Mouse (Mus musculus) midbrain, embryonic 15.5 days (tissue): ENCODE results near the gene Wtap. TPM values are rescaled to one million over a fixed set of nuclear protein-coding genes. Genes with fewer than 3 reads are reported as not detected.
"Not testable (repeated sequence)": the region's sequence is repeated elsewhere in the genome, so short reads cannot be mapped to it uniquely, and the experiment has no call there.

Experiments
- ATAC-seq: fragments of 200-750 bp; cut with Nextera tagmentation; replicated peaks from 2 replicates; pipeline ENCODE4 v1.8.0; 2017; ENCODE audit warnings: moderate TSS enrichment
- H3K27ac ChIP-seq: fragments of 300-500 bp; sonication (generic); 2 replicates; pipeline ENCODE4 v1.5.1; 2015; ENCODE audit warnings: mild to moderate bottlenecking, inconsistent platforms
- H3K27me3 ChIP-seq: fragments of 300-500 bp; sonication (generic); replicated peaks from 2 replicates; pipeline ENCODE4 v1.6.1; 2015; ENCODE audit warnings: inconsistent platforms
- H3K36me3 ChIP-seq: fragments of 300-500 bp; sonication (generic); replicated peaks from 2 replicates; pipeline ENCODE4 v1.6.1; 2015; ENCODE audit warnings: inconsistent platforms
- H3K4me1 ChIP-seq: fragments of 300-500 bp; sonication (generic); 2 replicates; pipeline ENCODE4 v1.6.1; 2015; ENCODE audit warnings: inconsistent platforms
- H3K4me2 ChIP-seq: fragments of 300-500 bp; sonication (generic); 2 replicates; pipeline ENCODE4 v1.6.1; 2015; ENCODE audit warnings: inconsistent platforms, mild to moderate bottlenecking, moderate library complexity
- H3K4me3 ChIP-seq: fragments of 300-500 bp; sonication (generic); 2 replicates; pipeline ENCODE4 v1.5.1; 2015; ENCODE audit warnings: mild to moderate bottlenecking, inconsistent platforms
- H3K9ac ChIP-seq: fragments of 300-500 bp; sonication (generic); 2 replicates; pipeline ENCODE4 v1.6.1; 2015; ENCODE audit warnings: mild to moderate bottlenecking, inconsistent platforms
- H3K9me3 ChIP-seq: fragments of 300-500 bp; sonication (generic); 2 replicates; pipeline ENCODE4 v1.6.1; 2016; ENCODE audit warnings: inconsistent platforms
- WGBS: fragments of 180-500 bp; shearing (Covaris S2); methylation state at CpG from one replicate; pipeline ENCODE4 v1.1.7; 2015; ENCODE audit warnings: mixed read lengths; 5-methylcytosine and 5-hydroxymethylcytosine counted together
- polyA plus RNA-seq: library from polyadenylated mRNA; unstranded; fragments of >200 nt; fragmentation: Nextera tagmentation; extraction: Ambion mirVana; gene quantifications from 2 replicates; pipeline ENCODE4 v1.2.1, GENCODE M21; 2015

The Wtap gene
- polyA plus RNA-seq, 1 experiment from 2014 or later, result 134 TPM

DNA sequence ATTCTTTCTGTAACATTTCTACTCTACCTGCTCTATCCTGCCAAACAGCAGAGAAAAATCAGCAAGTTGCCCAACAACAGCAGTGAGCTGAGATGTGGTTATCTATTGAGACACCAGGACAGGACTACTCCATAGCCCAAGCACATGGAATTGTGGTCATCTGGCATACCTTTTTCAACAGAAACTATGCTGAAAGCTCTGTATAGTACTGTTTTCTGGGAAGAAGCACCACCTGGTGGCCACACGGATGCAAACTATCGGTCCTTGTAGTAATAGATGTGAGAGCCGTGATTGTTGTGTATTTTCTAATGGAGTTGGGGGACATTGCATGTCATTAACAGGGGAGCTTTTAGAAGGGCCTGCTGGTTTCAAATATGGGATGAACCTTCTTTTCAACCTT, 2.4 kb upstream of the Wtap start:
- ATAC-seq, result no peak
- Histone ChIP-seq H3K4me1 (peaks cover 7% of the 10 kb centered on the region; the same call in 1 of the 2 replicates), H3K27me3 (no peaks in the 10 kb centered on the region), H3K36me3 (no peaks in the 10 kb centered on the region), H3K27ac (no peak overlapping the region), H3K9ac (no peak overlapping the region), H3K9me3 (no peaks in the 10 kb centered on the region), H3K4me3 (no peak overlapping the region), H3K4me2 (no peak overlapping the region)
- 13% methylated on average over 3 of the region's 3 CpGs for WGBS

DNA sequence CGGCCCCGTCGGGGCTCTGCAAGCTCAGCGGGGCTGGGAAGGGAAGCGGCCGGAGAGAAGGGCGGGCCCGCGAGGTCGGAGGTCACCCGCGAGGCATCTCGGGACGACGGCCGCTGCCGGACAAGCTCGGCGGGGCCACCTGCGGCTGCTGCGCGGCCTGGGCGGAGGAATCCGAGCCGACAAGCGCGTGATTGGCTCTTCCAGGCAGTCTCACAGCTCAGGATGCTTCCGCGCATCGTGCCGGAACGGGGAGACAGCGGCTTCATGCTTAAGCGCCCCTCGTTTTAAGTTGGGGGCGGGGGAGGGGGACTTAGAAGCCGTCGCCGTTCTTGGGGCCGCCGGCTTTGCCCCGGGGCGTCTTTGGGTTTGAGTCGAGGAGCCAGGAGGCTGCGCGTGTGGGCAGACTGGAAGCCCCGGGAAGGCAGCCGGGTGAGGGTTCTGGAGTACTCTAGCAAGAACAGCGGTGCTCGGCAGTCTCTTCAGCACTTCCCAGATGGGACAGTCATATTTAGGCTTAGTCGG, 1.4 kb downstream of the Wtap start:
- Histone ChIP-seq H3K9me3 (no peaks in the 10 kb centered on the region), H3K36me3 (no peaks in the 10 kb centered on the region), H3K27ac (peak overlapping the region; percentile 98), H3K9ac (peak overlapping the region; percentile 98), H3K27me3 (no peaks in the 10 kb centered on the region), H3K4me2 (peak overlapping the region; percentile 65), H3K4me3 (peak overlapping the region; percentile 84), H3K4me1 (peaks cover 25% of the 10 kb centered on the region)
- under 1% methylated on average over 51 of the region's 51 CpGs for WGBS
- ATAC-seq, result peak; percentile 90

GRCm38 (mm10) chr17:12991635-12992358, 2.2 kb downstream of the Wtap start:
- Histone ChIP-seq H3K4me2 (peak overlapping the region; percentile 65), H3K4me3 (peak overlapping the region; percentile 84), H3K36me3 (no peaks in the 10 kb centered on the region), H3K4me1 (peaks cover 25% of the 10 kb centered on the region), H3K27me3 (no peaks in the 10 kb centered on the region), H3K9me3 (no peaks in the 10 kb centered on the region), H3K27ac (peak overlapping the region; percentile 98), H3K9ac (peak overlapping the region; percentile 98)
- WGBS, result 1% methylated on average over 69 of the region's 84 CpGs
- ATAC-seq, result peak; percentile 91

DNA sequence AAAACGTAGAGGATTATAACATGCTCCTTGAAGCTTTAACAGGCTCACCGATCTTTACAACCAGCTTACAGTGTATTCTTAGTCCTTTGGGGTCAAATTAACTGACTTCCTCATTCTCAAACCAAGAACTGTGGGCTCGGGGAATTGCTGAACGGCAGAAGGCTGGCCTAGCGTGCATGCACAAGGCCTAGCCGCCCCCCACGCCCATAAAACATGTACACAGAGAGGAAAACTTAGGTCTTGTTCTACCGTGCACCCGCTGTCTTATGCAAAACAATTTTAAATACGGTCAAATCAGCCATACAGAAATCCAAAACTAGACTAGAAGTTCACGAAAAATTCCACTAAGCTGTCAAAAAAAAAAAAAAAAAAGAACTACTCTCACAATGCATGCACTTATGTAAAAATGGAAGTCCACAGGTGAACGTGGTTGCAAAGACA, 2.8 kb downstream of the Wtap start:
- H3K4me1 ChIP-seq, result peaks cover 25% of the 10 kb centered on the region
- H3K9ac ChIP-seq, result peak overlapping the region; percentile 98
- peak overlapping the region; percentile 65 for H3K4me2 ChIP-seq
- no peaks in the 10 kb centered on the region for H3K9me3 ChIP-seq
- 2% methylated on average over 12 of the region's 12 CpGs for WGBS
- no peaks in the 10 kb centered on the region for H3K27me3 ChIP-seq
- peak overlapping the region; percentile 84 for H3K4me3 ChIP-seq
- H3K27ac ChIP-seq, result peak overlapping the region; percentile 98
- H3K36me3 ChIP-seq, result no peaks in the 10 kb centered on the region
- ATAC-seq, result no peak

GRCm38 (mm10) chr17:12990567-12991145, 3.3 kb downstream of the Wtap start:
- no peaks in the 10 kb centered on the region for H3K36me3 ChIP-seq
- peaks cover 25% of the 10 kb centered on the region for H3K4me1 ChIP-seq
- H3K27me3 ChIP-seq, result no peaks in the 10 kb centered on the region
- H3K27ac ChIP-seq, result no peak overlapping the region
- peak overlapping the region; percentile 84 for H3K4me3 ChIP-seq
- ATAC-seq, result no peak
- peak overlapping the region; percentile 65 for H3K4me2 ChIP-seq
- peak overlapping the region; percentile 98; the same call in 1 of the 2 replicates for H3K9ac ChIP-seq
- WGBS, result 57% methylated on average over 8 of the region's 8 CpGs
- H3K9me3 ChIP-seq, result no peaks in the 10 kb centered on the region

DNA sequence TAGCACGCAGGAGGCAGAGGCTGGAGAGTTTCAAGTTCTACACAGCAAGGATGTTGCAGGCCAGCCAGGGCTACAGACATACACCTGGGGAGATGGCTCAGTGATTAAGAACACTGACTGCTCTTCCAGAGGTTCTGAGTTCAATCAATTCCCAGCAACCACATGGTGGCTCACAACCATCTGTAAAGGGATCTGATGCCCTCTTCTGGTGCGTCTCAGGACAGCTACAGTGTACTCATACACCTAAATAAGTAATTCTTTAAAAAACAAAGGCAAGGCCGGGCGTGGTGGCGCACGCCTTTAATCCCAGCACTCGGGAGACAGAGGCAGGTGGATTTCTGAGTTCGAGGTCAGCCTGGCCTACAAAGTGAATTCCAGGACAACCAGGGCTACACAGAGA, 5.9 kb downstream of the Wtap start:
- H3K9ac ChIP-seq, H3K36me3 ChIP-seq, H3K4me2 ChIP-seq, ATAC-seq, H3K27me3 ChIP-seq, H3K4me3 ChIP-seq, H3K27ac ChIP-seq, H3K9me3 ChIP-seq: not testable (repeated sequence)
- WGBS, result 97% methylated on average over 8 of the region's 8 CpGs
- peaks cover 21% of the 10 kb centered on the region for H3K4me1 ChIP-seq

DNA sequence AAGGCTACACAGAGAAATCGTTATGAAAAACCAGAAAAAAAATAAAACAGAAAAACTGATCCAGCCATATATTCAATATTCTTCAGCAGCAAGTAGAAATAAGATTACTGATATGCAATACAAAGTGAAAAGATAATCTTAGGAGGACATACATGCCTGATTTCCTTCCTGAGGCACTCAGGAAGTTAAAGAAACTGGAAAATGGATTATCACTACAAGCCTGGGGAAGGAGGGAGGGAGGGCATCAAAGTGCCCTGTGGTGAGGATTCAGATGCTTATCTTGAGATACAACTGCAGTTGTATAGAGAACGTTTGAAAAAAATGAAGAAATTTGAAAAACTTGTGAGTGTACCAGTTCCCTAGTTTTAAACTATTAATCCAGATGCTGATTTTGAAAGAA, 10.0 kb downstream of the Wtap start:
- peaks cover 28% of the 10 kb centered on the region for H3K36me3 ChIP-seq
- H3K27me3 ChIP-seq, result no peaks in the 10 kb centered on the region

DNA sequence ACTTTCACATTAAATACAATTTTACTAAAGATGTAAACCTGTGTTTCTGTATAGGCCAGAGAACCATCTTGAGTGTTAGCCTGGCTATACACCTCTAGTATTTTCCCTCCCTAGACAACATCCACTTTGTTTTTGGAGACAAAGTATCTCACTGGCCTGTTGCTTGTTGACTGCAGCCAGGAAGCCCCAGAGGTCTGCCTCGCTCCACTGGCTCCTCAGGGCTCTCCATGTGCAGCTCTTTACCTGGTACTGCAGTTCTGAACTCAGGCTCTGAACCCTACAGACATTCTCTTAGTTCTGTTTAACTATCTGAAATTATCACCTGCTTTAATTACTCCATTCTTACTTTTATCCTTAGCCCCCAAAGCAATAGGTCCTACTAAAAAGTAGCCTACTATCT, 15.4 kb downstream of the Wtap start:
- H3K9ac ChIP-seq, result no peak overlapping the region

More for the DNA sequence above, 10.0 kb downstream of the Wtap start:
- H3K4me3 ChIP-seq, result no peak overlapping the region
- no peak overlapping the region for H3K4me2 ChIP-seq
- no peaks in the 10 kb centered on the region for H3K9me3 ChIP-seq
- no peak for ATAC-seq
- H3K9ac ChIP-seq, result no peak overlapping the region
- H3K4me1 ChIP-seq, result peaks cover 3% of the 10 kb centered on the region; the same call in 1 of the 2 replicates
- 84% methylated on average over 2 of the region's 2 CpGs for WGBS
- H3K27ac ChIP-seq, result no peak overlapping the region

DNA sequence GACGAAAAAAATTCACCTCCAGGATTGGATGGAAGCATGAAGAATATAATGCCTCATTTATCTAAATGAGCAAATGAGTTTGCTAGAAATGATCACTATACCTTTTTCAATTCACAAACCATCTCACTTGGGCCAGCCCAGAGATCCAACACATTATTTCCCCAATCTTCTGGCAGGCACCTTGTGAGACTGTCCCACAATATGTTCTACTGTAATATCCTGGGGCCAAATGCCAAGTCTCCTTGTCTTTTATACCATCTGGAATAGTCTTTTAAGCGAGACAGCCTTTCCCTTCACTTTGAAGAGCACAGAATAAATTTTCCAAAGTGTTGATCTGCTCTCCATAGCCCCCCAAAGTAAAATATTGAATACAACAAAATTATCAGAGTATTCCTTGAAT, 20.1 kb downstream of the Wtap start:
- no peak for ATAC-seq
- Histone ChIP-seq H3K27me3 (no peaks in the 10 kb centered on the region), H3K4me3 (no peak overlapping the region), H3K4me1 (no peaks in the 10 kb centered on the region), H3K27ac (no peak overlapping the region), H3K9me3 (no peaks in the 10 kb centered on the region), H3K4me2 (no peak overlapping the region), H3K36me3 (peaks cover 35% of the 10 kb centered on the region), H3K9ac (no peak overlapping the region)
- WGBS, result 89% methylated on average over 2 of the region's 2 CpGs

More for the DNA sequence above, 15.4 kb downstream of the Wtap start:
- Histone ChIP-seq H3K9me3 (no peaks in the 10 kb centered on the region), H3K4me3 (no peak overlapping the region), H3K4me2 (no peak overlapping the region), H3K27me3 (no peaks in the 10 kb centered on the region), H3K27ac (no peak overlapping the region), H3K4me1 (no peaks in the 10 kb centered on the region), H3K36me3 (peaks cover 53% of the 10 kb centered on the region)
- ATAC-seq, result no peak
- 86% methylated on average over 1 of the region's 1 CpGs for WGBS

GRCm38 (mm10) chr17:12967173-12967572, 26.8 kb downstream of the Wtap start:
- Histone ChIP-seq H3K9ac (no peak overlapping the region), H3K4me1 (no peaks in the 10 kb centered on the region), H3K4me2 (no peak overlapping the region), H3K4me3 (no peak overlapping the region), H3K36me3 (peaks cover 12% of the 10 kb centered on the region), H3K9me3 (no peaks in the 10 kb centered on the region), H3K27me3 (no peaks in the 10 kb centered on the region), H3K27ac (no peak overlapping the region)
- no peak for ATAC-seq
- WGBS, result 98% methylated on average over 2 of the region's 2 CpGs

DNA sequence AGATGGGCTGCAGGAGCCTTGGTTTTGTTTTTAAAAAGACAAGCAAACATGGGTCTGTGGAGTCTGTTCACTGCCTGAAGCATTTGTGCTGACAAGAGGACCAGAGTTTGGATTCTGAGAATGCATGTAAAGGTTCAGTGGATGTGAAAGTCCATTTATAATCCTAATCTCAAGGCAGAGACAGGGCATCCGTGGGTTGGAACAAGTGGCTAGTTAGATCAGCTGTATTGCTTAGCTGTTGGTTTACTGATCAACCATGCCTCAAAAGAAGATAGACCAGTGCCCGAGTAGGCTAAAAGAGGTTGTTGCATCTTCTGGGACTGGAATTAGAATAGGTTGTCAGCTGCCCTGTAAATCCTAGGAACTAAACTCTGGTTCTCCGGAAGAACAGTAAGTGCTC, 30.5 kb downstream of the Wtap start:
- WGBS, result 86% methylated on average over 3 of the region's 3 CpGs
- Histone ChIP-seq H3K4me2 (no peak overlapping the region), H3K27ac (no peak overlapping the region), H3K9me3 (no peaks in the 10 kb centered on the region), H3K27me3 (no peaks in the 10 kb centered on the region), H3K9ac (no peak overlapping the region), H3K36me3 (peaks cover 9% of the 10 kb centered on the region; the same call in 1 of the 2 replicates), H3K4me3 (no peak overlapping the region), H3K4me1 (peaks cover 15% of the 10 kb centered on the region)
- ATAC-seq, result no peak

DNA sequence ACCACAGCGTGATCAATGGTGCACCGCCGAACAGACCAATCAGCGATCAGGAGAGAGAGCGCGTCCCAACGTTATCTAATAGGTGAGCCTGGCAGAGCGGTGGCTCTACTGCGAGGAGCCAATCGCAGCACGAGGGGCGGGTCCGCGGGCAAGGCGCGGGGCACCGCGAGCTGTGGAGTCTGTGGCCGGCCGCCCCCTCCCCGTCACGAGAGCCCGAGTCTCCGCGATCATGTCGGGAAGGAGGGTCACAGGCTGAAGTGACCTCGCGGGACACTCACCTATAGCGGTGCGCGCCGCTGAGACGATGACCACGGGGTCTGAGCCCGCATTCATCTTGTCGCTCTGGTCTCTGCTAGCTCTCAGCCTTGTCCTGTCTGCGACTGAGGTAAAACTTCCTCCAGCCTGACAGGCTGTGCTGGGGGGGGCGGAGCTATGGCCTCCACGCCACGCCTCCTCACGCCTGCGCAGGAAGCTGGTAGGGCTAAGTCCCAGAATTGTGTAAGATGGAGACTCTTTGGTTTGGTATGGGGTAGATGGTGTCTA, 33.6 kb downstream of the Wtap start, which contains the start of gene Acat2:
Gene Acat2, minus strand, starts transcription at position 417 of the 543 bp plus-strand sequence.
- WGBS, result under 1% methylated on average over 41 of the region's 42 CpGs
- Histone ChIP-seq H3K27ac (peak within 1 kb of the TSS; percentile 97), H3K4me1 (peaks cover 29% of the 10 kb centered on the region), H3K27me3 (no peaks in the 10 kb centered on the region), H3K36me3 (no peaks in the 10 kb centered on the region), H3K4me2 (peak within 1 kb of the TSS; percentile 71), H3K4me3 (peak within 1 kb of the TSS; percentile 91), H3K9ac (peak within 1 kb of the TSS; percentile 61), H3K9me3 (no peaks in the 10 kb centered on the region)
- peak; percentile 99 for ATAC-seq
